9 mouse cellular contexts compared by ENCODE assay signal in the genomic region with DNA sequence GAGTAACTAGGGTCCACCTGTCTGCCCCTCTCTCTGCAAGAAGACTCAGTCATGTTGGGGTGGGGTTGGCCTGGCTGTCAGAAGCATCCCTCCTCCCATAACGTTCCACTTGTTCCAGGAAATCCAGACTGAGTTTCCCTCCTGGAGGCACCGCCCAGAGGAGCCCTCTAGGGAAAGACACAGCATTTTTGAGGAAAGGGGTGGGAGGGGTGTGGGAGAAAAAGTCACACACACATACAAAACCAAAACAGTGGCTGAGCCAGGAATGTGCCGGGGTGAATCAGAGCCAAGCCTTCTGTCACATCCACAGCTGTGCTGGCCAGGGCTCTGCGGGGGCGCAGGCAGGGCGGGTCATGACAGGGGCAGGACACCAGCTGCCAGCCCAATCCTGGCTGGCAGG. TPM values are rescaled to one million over a fixed set of nuclear protein-coding genes. Genes with fewer than 3 reads are reported as not detected.
DNase-seq lines count a peak whose midpoint lies in the region; ATAC-seq lines count a peak whose summit lies in the region.
"Had no signal": no experiment of that assay in that cellular context is flagged by ENCODE, and none has a peak within 500 bp of the region (broad histone marks: within the 10 kb centered on the region; RNA-seq: fewer than 3 reads in every experiment).

No protein-coding gene starts in this region.

- H3K9me3 ChIP-seq in liver, embryonic 12.5 days (replicated peaks), result no peaks in the 10 kb centered on the region
- H3K9me3 ChIP-seq: limb, embryonic 12.5 days had no signal

- ATAC-seq in liver, embryonic 12.5 days, result no peak

- H3K4me3 ChIP-seq in liver, embryonic 12.5 days, result no peak overlapping the region
- H3K4me3 ChIP-seq: limb, embryonic 12.5 days had no signal

- peaks cover 28% of the 10 kb centered on the region for H3K27me3 ChIP-seq in liver, embryonic 12.5 days (replicated peaks)

- WGBS in liver, embryonic 12.5 days (ENCODE audit: insufficient replicate concordance), result 56% methylated on average over 6 of the region's 6 CpGs

- H3K4me1 ChIP-seq in liver, embryonic 12.5 days, result no peaks in the 10 kb centered on the region

- peak; percentile 12 to 48 for DNase-seq in urinary bladder, adult 18-20 months (ENCODE audit: low spot score in 2 of 2)
- no peak for DNase-seq in urinary bladder, adult 2 months (ENCODE audit: low spot score)
- peak; percentile 35 for DNase-seq in fibroblast of lung, adult 2 months (ENCODE audit: low read depth)
- peak; percentile 86 for DNase-seq in heart, postnatal 4 days
- DNase-seq in lung, postnatal 10 days, result peak; percentile 93
- no peak for DNase-seq in layer of hippocampus, adult 18-20 months (ENCODE audit: low spot score in 2 of 2)
- no peak for DNase-seq in layer of hippocampus, adult 11-12 months (ENCODE audit: low spot score)

- no peak overlapping the region for H3K27ac ChIP-seq in liver, embryonic 12.5 days
- H3K27ac ChIP-seq: limb, embryonic 12.5 days had no signal

- H3K4me2 ChIP-seq in liver, embryonic 12.5 days, result no peak overlapping the region
- H3K4me2 ChIP-seq: limb, embryonic 12.5 days had no signal

- H3K9ac ChIP-seq in liver, embryonic 12.5 days, result no peak overlapping the region
- H3K9ac ChIP-seq: limb, embryonic 12.5 days had no signal

- no peaks in the 10 kb centered on the region for H3K36me3 ChIP-seq in liver, embryonic 12.5 days
- H3K36me3 ChIP-seq: limb, embryonic 12.5 days had no signal

RNA-seq across cellular contexts. Expression of gene Tcf15, which starts 37.0 kb away (rescaled TPM):
- polyA plus RNA-seq in urinary bladder, adult 2 months (2012; rRNA removed), result 2.3 and 2.8 TPM in 2 replicates
- total RNA-seq in heart, postnatal 4 days (2021), result 10 to 100 TPM; 29.6 to 38.0 TPM
- 1 to 10 TPM; 2.9 to 3.1 TPM for total RNA-seq in layer of hippocampus, adult 18-20 months (2021)
- polyA plus RNA-seq in liver, embryonic 12.5 days (2016; fragmentation: Nextera tagmentation; extraction: Ambion mirVana), result 0.42 and 0.94 TPM in 2 replicates

RNA-seq across cellular contexts. Expression of gene Csnk2a1, which starts 46.3 kb away (rescaled TPM):
- polyA plus RNA-seq in urinary bladder, adult 2 months (2012; rRNA removed), result 53.8 and 58.6 TPM in 2 replicates
- total RNA-seq in heart, postnatal 4 days (2021), result 100 to 1,000 TPM in 1 of 2 experiments, 10 to 100 TPM in 1; 99.7 to 103 TPM
- total RNA-seq in layer of hippocampus, adult 18-20 months (2021), result 10 to 100 TPM; 92.6 to 95.5 TPM
- 44.0 and 48.8 TPM in 2 replicates for polyA plus RNA-seq in liver, embryonic 12.5 days (2016; fragmentation: Nextera tagmentation; extraction: Ambion mirVana)

Comparison
In these comparisons a context has a peak if more than half of its experiments do, and no peak if none do; other contexts are left out.
1. DNase-seq: peak in urinary bladder, adult 18-20 months (2 of 2), fibroblast of lung, adult 2 months (single experiment), heart, postnatal 4 days (single experiment) and lung, postnatal 10 days (single experiment); none in urinary bladder, adult 2 months (single experiment), layer of hippocampus, adult 18-20 months (0 of 2) and layer of hippocampus, adult 11-12 months (single experiment).
2. RNA of gene Tcf15, which starts 37.0 kb away (total RNA-seq): 29.6 to 38.0 TPM in heart, postnatal 4 days; 2.9 to 3.1 TPM in layer of hippocampus, adult 18-20 months; every median in the first group is over 4 times any median in the second.